Mouse (Mus musculus) urinary bladder, postnatal 4 days (tissue): ENCODE data around the gene Tnnt1.
A peak's percentile ranks its signal among the peaks of the same experiment; 100 is the strongest.
"Not testable (repeated sequence)": the region's sequence is repeated elsewhere in the genome, so short reads cannot be mapped to it uniquely, and the experiment has no call there.

Experiments
- DNase-seq, 2 experiments: peaks; one replicate each; pipeline ENCODE4 v3.0.0; 2021 to 2022; ENCODE audit warnings: low spot score in 2 of 2

Gene Tnnt1

GRCm38 (mm10) chr7:4516332-4517050 lies at the start of gene Tnnt1:
TSS of gene Tnnt1 (minus strand) at chr7:4516382.
- no peak for DNase-seq

- peak in 1 of 2 experiments; percentile 33 for DNase-seq
Measured at GRCm38 (mm10) chr7:4562660-4563059, 46.5 kb upstream of the Tnnt1 start.

- no peak for DNase-seq
Measured at GRCm38 (mm10) chr7:4557167-4557560, 41.0 kb upstream of the Tnnt1 start.

GRCm38 (mm10) chr7:4556256-4557166 lies 40.3 kb upstream of the Tnnt1 start:
- peak in 1 of 2 experiments; percentile 43 for DNase-seq

- DNase-seq = no peak
Measured at GRCm38 (mm10) chr7:4547221-4547641, 31.0 kb upstream of the Tnnt1 start, which contains the start of gene Syt5. TSS of gene Syt5 (minus strand) at chr7:4547541.

- DNase-seq = peak in 1 of 2 experiments; percentile 50
Measured at GRCm38 (mm10) chr7:4546591-4547131, 30.5 kb upstream of the Tnnt1 start.

GRCm38 (mm10) chr7:4546050-4546449 lies 29.9 kb upstream of the Tnnt1 start:
- no peak for DNase-seq

GRCm38 (mm10) chr7:4542013-4542412 lies 25.8 kb upstream of the Tnnt1 start:
- no peak for DNase-seq

GRCm38 (mm10) chr7:4541344-4541743 lies 25.2 kb upstream of the Tnnt1 start:
- no peak for DNase-seq

- no peak for DNase-seq
Measured at GRCm38 (mm10) chr7:4539019-4539418, 22.8 kb upstream of the Tnnt1 start.

GRCm38 (mm10) chr7:4537181-4537580 lies 21.0 kb upstream of the Tnnt1 start:
- no peak for DNase-seq

- no peak for DNase-seq
Measured at GRCm38 (mm10) chr7:4536369-4536768, 20.2 kb upstream of the Tnnt1 start.

GRCm38 (mm10) chr7:4532005-4532729 lies 16.0 kb upstream of the Tnnt1 start, which contains the start of gene Dnaaf3:
TSS of gene Dnaaf3 (minus strand) at chr7:4532453.
- peak; percentile 67 to 76 for DNase-seq

- not testable (repeated sequence) for DNase-seq
Measured at GRCm38 (mm10) chr7:4530166-4530565, 14.0 kb upstream of the Tnnt1 start.

GRCm38 (mm10) chr7:4527302-4527689 lies 11.1 kb upstream of the Tnnt1 start:
- DNase-seq = no peak

GRCm38 (mm10) chr7:4526341-4527301 lies 10.4 kb upstream of the Tnnt1 start:
- DNase-seq = peak; percentile 73 to 84

GRCm38 (mm10) chr7:4524212-4524922 lies 8.2 kb upstream of the Tnnt1 start, which contains the start of gene Tnni3:
TSS of gene Tnni3 (minus strand) at chr7:4524229.
- not testable (repeated sequence) for DNase-seq

GRCm38 (mm10) chr7:4523205-4524130 lies 7.3 kb upstream of the Tnnt1 start:
- no peak for DNase-seq

GRCm38 (mm10) chr7:4522292-4522691 lies 6.1 kb upstream of the Tnnt1 start:
- no peak for DNase-seq
